Mouse (Mus musculus) olfactory bulb, adult 2 months (tissue): ENCODE data around the gene Tlr2.
"Not testable (repeated sequence)": the region's sequence is repeated elsewhere in the genome, so short reads cannot be mapped to it uniquely, and the experiment has no call there.

Experiments used
- CTCF ChIP-seq: fragments of 200-500 bp; IDR thresholded peaks from 2 replicates; pipeline ENCODE4 v1.5.1; 2012; ENCODE audit warnings: low read depth, mild to moderate bottlenecking, low read length, moderate library complexity; ENCODE audit not compliant: insufficient read depth
- POLR2A ChIP-seq: fragments of 200-500 bp; IDR thresholded peaks from 2 replicates; pipeline ENCODE4 v1.6.1; 2012; ENCODE audit warnings: mild to moderate bottlenecking, low read depth, low read length, moderate library complexity; ENCODE audit not compliant: insufficient read depth

DNA sequence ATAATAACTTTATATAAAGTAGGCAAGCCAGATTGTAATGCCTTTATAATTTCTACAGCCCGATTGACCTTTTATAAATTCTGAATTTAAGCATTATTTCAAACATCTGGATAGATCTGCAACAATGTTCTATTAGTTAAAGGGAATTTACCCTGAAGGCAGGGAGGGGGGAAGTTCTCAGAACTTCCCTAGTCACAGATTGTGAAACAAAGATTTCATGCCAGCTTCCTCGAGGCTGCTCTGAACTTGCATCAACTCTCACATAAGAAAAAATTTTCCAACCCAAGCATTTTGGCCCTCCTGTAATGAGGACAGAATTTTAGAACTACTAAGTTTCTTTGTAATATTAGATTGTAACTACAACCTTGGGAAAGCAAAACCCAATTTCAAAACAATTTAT lies 33.5 kb upstream of the Tlr2 start:
- TF ChIP-seq POLR2A, CTCF: not testable (repeated sequence)
